Mouse (Mus musculus): Measurements from ENCODE around the gene Rassf1.
"Not testable (repeated sequence)": the region's sequence is repeated elsewhere in the genome, so short reads cannot be mapped to it uniquely, and the experiment has no call there.

Rassf1 gene

DNA sequence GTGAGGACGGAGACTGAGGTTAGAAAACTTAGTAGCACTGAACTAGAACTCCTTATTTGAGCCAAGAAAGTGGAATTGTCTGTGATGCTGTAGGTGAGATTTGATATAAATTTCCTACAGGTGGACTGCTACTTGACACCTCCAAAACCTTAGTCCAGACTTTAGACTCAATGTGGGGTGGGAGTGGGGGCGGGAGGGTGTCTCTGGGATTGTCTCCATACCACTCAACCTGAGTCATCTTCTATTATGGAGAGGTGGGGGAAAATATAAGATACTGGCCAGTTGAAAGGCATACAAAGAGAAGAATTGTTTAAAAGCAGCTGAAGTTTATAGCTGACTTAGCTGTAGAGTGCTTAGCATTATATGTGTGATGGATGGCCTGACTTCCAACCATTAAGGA is 4.3 kb downstream of the Rassf1 start:
- DNase-seq (ENCODE audit: low read depth, low spot score) = no peak

DNA sequence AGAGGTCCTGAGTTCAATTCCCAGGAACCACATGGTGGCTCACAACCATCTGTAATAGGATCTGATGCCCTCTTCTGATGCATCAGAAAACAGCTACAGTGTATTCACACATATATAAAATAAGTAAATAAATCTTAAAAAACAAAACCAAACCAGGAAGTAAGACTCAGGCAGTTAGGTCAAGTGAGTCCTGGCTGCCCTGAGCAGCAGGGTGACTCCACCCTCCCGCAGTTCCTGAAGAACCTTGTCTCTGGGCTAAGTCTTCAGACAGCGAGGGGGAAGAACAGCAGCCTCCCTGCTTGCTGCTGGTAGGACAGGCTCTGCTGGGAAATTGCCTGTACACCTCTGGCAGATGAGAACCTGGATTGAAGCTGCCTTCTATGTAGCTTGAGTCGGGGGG is 5.0 kb downstream of the Rassf1 start:
- DNase-seq (ENCODE audit: low read depth, low spot score) = no peak

DNA sequence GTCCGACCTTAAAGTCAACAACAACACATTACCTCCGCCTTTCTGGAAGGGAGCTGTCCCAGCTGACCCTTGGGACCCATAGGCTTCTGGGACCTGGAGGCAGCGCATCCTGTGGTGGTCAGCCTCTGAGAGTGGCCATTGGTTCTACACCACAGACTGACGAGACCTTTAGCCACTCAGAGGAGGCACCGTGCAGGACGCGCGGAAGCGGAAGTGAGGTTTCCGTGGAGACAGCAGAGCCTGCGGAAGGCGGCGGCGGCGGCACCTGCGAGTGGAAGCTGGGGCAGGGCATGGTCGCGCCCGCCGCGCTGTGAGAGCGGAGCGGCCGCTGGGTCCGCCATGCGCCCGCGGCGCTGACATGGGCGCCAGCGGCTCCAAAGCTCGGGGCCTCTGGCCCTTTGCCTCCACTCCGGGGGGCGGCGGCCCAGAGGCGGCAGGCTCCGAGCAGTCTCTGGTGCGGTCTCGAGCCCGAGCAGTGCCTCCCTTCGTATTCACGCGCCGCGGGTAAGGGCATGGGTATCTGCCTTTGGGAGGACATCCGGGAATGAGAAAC is 11.8 kb downstream of the Rassf1 start, which contains the start of gene Tusc2:
Gene Tusc2 (plus strand): TSS at position 227 of the 553 bp plus-strand sequence.
- peak; percentile 89 for DNase-seq (ENCODE audit: low read depth, low spot score)

DNA sequence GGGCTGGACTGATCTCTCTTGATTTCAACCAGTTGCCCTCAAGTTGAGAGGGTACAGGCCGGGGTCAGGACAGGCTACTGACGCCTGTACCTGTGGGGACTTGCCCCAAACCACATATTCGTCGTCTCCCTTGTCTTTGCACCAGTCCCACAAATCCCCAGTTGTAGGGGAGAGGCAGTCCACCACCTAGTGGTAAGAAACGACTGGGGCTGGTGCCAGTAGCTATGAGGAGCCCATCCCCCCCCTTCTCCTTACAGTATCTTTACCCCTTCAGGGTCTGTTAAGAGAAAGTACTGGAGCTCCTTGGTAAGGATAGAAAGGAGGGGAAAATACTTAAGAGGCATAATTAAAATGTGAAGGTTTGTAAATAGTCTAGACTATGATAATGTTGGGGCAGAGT is 14.2 kb downstream of the Rassf1 start:
- not testable (repeated sequence) for DNase-seq (ENCODE audit: low read depth, low spot score)

DNA sequence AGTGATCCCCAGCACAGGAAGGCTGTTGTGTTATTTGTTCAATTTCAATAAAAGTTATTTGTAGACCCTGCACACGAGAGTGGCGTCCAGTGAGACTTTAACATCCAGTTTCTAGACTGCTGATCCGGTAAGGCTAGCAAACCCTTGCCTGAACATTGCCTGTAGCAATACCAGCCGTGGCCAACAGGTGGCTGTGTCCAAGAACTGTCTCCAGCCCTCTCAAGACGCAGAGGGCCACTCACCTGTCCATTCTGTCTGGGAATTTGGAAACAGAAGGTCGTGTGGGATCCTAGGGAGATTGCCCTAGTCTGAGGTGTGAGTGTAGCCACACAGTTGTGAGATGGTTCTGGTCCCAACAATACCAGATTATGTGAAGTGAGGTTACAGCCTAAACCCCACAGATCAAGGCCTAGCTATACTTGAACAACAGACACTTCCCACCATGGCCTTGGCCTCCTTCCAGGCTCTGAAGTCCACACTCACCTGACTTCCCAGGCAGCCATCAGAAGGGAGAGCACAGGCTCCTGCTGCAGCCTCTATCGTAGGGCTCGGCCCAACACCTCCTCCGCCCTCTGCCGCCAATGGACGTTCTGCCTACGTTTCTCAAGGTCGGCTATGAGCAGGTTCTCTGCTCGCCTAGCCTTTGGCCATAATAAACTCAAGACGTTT is 14.8 kb downstream of the Rassf1 start:
- DNase-seq (ENCODE audit: low read depth, low spot score) = no peak

DNA sequence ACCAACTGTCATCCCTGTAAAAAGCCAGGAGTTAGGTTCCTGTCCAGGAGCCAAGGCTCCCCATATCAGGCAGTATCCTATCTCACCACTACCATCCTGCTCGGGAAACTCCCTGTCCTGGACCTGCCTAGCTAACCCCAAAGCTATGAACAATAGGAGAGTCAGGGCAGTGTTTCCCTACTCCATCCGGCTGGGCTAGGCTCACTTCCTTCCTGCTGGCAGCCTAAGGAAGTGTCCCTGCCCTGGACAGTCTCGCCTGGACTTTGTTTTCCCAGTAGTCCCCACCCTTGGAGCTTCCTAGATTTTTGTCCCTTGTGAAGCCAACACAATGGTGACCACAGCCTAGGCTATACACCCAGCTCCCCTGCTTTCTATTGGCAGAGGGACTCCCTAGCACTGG is 15.5 kb downstream of the Rassf1 start:
- no peak for DNase-seq (ENCODE audit: low read depth, low spot score)

DNA sequence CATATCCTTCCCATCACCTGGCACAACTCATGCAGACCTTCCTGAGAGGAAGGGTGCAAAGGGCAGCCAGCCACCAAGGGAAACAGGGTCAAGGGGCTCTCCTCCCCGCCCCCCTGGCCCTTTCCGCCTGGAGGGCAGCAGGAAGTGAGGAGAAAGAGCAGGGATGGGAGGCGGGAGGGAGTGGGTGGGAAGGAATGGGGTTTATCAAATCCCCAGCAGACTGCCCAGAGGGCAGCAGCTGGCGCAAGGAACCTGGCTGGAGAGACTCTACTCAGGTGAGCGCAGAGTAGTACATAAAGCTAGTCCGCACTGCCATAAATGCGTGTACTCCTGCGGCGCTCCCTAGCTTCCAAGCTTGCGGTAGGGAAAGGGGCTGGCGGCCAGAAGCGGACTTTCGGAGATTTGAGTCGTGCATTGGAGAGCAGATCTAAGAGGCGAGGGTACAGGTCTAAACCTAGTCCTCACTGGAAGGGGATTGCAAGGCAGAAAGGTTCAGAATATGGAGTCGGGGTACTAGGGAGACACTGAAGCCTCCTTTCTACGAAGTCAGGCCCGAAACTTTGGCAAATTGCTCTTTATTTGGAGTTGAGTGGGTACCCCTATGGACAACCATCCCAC is 16.5 kb downstream of the Rassf1 start, which contains the start of gene Hyal2:
Gene Hyal2 (plus strand): TSS at position 244 of the 618 bp plus-strand sequence.
- no peak for DNase-seq (ENCODE audit: low read depth, low spot score)

DNA sequence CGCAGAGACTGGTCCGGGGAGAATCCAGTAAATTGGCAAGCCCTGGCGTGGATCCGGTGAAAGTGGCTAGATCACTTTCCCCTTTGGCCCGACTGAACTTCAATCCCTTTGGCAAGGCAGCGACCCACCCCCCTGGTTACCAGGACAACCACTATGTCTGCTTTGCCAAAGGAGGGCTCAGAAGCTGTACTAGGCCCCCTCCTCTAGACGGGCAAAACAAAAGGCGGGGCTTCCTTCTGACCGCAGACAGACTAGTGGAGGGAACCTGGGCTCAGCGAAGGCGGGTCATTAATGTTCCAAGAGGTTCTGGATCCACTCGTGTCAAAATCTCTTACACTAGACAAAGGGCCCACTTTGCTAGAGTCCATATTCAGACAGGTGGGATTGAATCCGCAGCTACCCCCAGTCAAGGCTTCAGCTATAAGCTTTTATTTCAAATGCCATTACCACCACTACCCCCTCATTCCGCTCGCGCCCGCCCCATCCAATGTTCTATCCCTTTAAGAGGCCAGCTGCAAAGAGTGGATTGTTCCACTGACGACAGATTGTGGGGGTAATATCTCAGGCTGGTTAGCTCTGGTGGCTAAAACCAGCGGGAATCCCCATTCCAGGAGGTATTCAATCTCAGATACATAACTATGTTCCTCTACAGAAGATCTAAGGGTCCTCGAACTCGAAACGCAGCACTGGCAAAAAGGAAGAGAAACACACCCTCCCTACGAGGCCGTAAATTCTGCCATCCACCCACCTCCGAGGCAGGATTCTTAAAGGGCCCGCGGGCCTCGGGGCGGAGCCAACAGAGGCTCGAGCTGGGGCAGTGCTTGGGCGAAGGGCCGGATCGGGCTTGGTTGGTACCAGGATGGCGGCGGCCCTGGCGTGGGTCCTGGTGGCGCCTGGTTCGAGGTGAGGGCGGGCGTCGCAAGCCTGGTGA is 17.2 kb downstream of the Rassf1 start:
- DNase-seq (ENCODE audit: low read depth, low spot score) = peak; percentile 63

DNA sequence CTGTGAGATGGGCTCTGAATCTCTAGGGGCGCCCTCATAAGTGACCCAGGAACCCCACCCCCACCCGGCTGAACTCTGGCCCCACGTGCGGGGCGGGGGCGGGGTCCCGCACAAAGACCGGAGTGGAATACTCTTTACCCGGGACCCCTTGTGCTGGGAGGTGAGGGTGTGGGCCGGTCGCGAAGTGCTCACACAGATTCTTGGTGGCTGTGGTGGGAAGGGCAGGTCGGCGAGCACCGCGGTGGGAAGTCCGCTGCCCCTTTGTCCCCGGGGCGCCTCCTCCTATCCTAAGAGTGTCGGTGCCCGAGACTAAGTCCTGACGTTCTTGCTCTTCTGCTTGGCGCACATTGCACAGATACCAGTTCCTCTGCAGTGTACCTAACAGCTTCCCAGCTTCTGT is 17.9 kb downstream of the Rassf1 start:
- no peak for DNase-seq (ENCODE audit: low read depth, low spot score)

DNA sequence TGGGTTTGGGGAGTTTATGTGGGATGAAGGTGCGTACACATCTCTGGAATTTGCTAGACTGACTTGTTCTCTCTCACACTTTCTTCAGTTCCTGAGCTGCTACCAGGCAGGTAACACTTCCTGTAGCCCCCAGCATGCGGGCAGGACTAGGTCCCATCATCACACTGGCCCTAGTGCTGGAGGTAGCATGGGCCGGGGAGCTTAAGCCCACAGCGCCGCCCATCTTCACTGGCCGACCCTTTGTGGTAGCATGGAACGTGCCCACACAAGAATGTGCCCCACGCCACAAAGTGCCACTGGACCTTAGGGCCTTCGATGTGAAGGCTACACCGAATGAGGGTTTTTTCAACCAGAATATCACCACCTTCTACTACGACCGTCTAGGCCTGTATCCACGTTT is 18.7 kb downstream of the Rassf1 start:
- DNase-seq (ENCODE audit: low read depth, low spot score) = no peak

DNA sequence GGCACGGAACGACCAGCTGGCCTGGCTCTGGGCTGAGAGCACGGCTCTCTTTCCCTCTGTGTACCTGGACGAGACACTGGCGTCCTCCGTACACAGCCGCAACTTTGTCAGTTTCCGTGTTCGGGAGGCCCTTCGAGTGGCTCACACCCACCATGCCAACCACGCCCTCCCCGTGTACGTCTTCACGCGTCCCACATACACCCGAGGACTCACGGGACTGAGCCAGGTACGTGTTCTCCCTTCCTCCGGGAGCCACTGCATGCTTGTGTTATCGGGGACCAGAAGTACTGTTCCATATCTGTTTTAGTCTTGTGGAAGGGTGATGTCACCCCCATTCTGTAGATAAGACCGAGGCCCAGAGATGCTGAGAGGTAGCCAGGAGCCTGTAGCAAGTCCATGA is 19.5 kb downstream of the Rassf1 start:
- no peak for DNase-seq (ENCODE audit: low read depth, low spot score)

DNA sequence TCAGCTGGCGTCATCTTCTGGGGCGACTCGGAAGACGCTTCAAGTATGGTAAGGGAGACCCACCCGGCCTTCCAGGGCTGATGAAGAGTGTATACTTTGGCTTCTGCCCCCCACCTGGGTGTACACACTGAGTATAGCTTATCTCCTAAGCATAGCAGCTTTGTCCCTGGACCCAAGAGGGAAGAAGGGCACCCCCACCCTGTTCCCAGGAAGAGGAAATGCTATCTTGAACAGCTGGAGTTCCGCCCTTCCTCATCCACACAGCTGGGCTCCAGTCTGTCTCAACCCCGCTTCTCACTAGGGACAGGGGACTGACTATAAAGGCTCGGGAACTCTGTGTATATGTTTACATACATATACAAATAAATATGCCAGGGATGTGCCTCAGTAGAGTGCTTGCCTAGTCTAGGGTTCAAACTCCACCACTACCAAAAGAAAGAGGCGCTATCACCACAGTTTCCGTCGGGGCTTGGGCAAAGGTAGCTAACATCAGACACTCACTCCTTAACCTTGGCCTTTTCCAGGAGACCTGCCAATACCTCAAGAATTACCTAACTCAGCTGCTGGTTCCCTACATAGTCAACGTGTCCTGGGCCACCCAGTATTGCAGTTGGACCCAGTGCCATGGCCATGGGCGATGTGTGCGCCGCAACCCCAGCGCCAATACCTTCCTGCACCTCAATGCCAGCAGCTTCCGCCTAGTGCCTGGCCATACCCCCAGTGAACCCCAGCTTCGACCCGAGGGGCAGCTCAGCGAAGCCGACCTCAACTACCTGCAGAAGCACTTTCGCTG is 20.4 kb downstream of the Rassf1 start:
- DNase-seq (ENCODE audit: low read depth, low spot score) = no peak

DNA sequence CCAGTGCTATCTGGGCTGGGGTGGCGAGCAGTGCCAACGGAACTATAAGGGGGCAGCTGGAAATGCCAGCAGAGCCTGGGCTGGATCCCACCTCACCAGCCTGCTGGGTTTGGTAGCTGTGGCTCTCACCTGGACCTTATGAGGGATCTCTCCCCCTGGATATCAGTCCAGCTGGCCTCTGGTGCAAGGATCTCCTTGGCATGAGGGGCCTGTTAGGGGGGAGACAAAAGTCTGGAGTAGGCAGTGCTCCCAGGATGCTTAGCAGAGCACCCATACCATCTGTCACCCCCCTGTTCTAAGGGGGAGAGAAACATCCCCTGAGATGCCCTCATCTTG is 20.9 kb downstream of the Rassf1 start:
- DNase-seq (ENCODE audit: low read depth, low spot score) = no peak

DNA sequence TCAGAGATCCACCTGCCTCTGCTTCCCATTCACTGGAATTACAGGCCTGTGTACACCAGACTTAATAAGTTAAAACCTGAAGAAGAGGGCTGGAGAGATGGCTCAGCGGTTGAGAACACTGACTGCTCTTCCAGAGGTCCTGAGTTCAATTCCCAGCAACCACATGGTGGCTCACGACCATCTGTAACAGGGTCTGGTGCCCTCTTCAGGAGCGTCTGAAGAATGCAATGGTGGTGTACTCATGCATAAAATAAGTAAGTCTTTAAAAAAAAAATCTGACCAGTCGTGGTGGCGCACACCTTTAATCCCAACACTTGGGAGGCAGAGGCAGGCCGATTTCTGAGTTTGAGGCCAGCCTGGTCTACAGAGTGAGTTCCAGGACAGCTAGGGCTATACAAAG is 22.4 kb downstream of the Rassf1 start:
- not testable (repeated sequence) for DNase-seq (ENCODE audit: low read depth, low spot score)

DNA sequence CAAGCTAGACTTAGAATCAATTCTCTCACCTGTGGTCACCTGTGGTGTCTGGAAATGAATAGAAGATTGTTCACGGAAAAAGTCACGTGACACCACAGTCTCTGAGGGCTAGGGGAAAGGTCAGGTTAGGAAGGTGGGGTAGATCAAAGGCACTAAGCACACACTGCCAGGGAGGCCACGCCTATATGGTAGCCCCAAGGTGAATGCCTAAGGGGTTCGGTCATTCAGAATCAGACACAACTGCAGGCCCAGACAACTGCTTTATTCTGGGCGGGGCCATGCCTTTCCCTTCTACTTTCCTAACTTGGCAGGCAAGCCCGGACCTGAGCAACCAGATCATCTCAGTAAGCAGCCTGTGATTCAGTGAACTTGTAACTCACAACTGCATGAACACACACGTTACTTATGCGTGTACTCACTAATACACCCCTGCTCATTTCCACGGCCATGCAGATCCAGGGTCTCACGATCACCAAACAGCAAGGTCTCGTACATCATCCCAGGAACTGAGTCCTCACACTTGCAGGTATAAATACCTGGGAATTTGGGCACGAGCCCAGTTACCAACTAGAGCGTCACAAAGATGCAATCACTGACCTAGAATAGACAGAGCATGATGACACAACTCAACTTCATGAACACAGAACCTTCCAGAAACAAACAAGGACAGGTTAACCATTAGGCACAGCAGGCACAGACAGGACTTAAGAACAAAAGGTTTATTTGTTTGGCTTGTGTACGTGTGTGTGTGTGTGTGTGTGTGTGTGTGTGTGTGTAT is 24.4 kb downstream of the Rassf1 start:
- no peak for DNase-seq (ENCODE audit: low read depth, low spot score)

DNA sequence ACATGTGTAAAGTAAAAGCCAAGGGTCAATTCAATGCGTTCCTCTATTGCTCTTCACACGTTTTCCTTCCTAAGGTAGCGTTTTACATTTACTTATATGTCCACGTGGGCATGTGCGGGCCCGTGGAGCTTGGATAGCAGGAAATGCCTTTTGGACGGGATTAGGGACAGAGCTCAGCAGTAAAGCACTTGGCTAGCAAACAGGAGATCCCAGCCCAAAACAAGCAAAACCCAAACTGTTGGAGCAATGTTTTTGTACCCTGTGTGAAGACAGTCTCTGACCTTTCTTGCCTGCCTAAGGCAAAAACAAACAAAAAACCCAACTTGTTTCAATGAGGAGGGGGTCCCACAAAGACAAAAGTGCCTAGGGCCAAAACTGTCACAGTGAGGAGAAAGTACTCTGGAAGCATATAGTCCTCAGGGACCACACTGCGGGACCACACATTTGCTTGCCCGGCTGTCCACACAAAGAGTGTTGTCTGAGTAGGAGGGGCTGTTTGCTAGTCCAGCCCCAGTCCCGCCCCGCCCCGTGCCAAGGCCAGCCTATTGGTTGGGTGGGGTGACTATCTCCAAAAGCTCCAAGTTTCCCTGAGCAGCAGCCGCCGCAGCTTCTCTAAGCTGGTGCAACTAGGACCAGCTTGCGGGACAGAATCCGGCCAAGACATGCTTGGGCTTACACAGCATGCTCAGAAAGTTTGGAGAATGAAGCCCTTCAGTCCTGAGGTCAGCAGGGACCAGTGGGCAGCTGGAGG is 25.2 kb downstream of the Rassf1 start, which contains the start of gene Hyal1:
Gene Hyal1 (plus strand): TSS at position 571 of the 751 bp plus-strand sequence.
- no peak for DNase-seq (ENCODE audit: low read depth, low spot score)

DNA sequence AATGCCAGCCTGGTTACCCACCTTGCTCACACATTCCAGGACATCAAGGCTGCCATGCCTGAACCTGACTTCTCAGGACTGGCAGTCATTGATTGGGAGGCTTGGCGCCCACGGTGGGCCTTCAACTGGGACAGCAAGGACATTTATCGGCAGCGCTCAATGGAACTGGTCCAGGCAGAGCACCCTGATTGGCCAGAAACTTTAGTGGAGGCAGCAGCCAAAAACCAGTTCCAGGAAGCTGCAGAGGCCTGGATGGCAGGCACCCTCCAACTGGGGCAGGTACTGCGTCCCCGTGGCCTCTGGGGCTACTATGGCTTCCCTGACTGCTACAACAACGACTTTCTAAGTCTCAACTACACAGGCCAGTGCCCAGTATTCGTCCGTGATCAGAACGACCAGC is 26.5 kb downstream of the Rassf1 start:
- no peak for DNase-seq (ENCODE audit: low read depth, low spot score)

DNA sequence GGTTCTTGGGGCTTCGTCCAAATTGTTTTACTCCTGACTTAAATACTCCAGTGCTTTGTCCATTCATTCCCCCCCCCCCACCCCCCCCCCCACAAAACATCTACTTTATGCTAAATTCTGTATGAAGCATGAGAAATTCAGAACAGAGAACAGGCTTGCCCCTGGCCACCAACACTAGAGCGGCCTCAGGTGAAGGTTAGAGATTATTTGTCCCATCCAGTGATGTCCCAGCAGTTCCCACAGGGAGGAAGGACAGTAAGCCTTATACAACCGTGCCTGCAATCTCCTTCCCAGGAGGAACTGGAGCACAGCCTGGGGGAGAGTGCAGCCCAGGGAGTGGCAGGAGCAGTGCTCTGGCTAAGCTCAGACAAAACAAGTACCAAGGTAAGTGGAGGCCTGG is 27.2 kb downstream of the Rassf1 start, which contains the start of gene Naa80:
Gene Naa80 (plus strand): TSS at position 301 of the 400 bp plus-strand sequence.
- no peak for DNase-seq (ENCODE audit: low read depth, low spot score)

DNA sequence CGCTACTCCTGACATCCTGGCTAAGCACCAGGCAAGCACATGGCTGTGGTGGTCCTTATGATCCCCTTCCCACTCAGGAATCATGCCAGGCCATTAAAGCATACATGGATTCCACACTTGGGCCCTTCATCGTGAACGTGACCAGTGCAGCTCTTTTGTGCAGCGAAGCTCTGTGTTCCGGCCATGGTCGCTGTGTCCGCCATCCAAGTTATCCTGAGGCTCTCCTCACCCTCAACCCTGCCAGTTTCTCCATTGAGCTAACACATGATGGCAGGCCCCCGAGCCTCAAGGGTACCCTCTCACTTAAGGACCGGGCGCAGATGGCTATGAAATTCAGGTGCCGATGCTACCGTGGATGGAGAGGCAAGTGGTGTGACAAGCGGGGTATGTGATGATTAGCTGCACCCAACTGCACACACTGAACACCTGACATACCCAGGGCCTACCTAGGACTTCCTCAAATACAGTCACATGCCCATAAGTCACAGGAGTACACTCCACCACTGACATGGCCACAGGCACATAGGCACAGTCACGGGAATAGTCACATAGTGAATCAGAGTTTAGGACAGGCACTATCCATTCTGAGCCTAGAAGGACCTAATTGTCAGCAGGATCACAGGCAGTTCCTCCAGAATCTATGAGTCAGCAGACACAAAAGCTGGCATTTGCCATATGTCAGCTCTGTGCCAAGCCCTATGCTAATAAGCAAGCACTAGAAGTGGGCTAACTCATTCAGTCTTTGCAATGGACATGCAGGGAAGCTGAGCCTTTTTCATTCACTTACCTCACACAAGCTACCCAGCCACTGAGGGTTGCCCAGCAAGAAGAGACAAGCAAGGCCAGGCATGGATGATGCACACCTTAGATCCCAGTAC is 27.9 kb downstream of the Rassf1 start:
- DNase-seq (ENCODE audit: low read depth, low spot score) = no peak

All from retina, adult 2 months (tissue).